Mouse (Mus musculus) lung, postnatal 14 days (tissue): ENCODE measurements around the gene Calcoco2.
"Not testable (repeated sequence)": the region's sequence is repeated elsewhere in the genome, so short reads cannot be mapped to it uniquely, and the experiment has no call there.

Source experiments
- DNase-seq: peaks from one replicate; pipeline ENCODE4 v3.0.0; 2021

Gene Calcoco2

DNA sequence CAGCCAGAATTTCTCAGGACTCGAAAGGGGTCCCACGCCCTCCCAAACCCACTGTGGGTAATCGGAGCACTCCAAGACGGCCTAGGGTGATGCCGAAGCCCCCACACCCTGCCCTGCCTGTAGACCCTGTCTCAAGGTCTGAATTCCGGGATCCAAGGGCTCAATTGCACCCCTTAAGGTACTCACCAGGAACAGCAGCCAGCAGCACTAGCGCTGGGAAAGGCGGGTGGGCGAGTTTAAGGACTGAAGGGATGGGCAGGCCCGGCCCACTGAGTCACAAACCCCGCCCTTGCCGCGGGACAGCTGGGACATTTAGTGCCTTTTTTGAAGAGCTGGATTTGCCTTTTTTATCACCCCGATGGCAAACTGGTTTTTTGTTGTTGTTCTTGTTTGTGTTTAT, at the start of gene Calcoco2:
Gene Calcoco2, minus strand, starts transcription at position 214 of the 400 bp plus-strand sequence.
- no peak for DNase-seq

DNA sequence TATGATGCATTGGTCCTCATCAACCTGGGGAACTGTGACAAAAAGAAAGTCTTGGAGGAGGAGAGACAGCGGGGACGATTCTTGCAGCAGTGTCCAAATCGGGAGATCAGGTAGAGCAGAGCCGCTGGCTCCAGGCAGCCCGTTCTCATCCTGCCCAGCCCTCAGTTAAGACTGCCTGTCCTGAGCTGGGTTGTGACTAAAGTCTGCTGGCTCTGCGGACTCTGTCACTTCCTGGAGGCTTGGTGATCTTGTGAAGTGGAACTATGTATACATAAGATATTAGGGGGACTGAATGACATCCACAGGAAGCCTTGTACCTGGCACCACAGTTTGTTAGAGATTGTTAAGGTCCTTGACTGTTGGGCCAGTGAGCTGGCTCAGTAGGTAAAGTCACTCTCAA, 35.7 kb upstream of the Calcoco2 start:
- no peak for DNase-seq

DNA sequence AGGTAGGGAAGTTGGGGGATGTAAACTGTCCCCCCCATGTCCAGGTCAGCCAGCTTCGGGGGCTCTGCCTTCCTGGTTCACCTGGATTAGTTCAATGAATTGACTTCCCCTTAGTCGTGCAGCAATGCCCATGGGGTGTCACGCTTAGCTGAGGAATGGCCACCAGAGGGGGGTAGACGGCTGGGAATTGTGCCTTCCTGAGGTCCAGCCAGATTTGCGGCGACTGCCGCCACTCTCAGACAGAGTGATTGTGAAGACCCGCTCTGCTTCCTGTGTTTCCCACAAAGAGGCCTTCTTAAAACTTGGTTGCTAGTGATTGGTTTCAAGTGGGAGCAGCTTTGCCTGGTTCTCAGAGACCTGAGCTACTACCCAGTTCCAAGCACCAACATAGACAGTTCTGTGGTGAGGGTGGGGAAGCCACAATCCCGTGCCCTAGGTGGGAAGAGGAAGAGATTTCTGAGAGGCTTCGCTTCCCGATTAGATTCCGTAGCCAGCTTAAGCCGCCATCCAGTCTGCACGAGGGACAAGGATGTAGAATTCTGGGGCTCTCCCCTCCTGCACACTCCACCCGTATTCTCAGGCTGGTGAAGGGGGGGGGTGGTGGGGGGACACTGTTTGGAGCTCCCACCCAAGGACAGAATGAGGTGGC, 34.0 kb upstream of the Calcoco2 start:
- peak; percentile 82 for DNase-seq

DNA sequence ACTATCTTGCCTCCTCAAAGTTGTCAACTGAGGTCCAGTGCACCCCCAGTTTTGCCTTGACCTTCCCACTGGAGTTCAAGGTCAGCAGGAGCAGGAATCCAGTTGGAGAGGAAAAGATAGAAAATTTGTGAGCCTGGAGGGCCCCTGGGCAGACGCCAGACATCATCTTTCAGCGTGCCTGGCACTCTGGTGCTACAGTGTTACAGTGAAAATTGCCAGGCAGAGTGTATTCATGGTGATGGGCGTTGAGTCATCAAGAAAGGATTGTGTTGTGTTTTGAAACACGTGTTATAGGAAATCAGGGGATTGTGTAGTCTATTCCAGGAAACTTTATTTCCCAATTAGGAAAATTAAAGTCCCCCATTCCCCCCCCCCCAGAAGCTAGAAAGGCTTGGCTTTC, 32.0 kb upstream of the Calcoco2 start:
- DNase-seq = no peak

DNA sequence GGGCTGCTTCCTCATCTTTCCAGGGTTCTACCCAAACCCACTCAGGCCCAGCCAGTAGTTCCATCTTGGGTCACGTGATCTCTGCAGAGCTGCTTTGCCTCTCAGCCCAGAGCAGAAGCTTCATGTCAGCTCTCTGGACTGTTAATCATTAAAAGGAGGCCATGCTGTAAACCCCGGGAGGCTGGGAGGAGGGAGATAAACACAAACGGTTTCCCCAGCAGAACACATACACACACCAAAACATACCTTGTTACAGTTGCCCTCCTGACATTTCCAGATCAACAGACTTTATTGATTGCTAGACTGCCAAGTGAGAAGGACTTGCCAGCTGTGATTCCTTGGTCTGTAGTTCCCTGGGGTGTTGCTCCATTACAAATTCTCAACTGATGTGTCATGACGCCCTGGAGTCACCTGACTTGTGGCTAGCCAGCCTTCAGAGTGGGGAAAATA, 29.0 kb upstream of the Calcoco2 start:
- no peak for DNase-seq

DNA sequence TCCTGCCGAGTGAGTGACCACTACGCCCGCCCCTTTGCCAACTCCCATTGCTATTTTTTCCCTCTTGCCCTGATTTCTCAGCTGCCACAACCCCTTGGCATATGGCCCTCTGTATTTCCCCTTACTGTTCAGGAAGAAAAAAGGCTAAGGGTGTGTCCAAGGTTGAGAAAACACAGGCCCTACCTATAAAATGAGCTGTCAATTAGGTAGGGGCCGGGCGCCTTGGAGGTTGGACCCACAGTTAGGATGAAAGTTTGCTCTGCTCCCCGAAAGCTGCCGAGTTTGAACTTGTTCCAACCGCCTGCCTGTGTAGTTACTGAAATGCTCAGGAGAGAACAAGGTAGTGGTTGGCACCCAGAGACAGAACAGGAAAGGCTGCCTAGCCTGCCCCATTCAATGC, 24.1 kb upstream of the Calcoco2 start:
- no peak for DNase-seq

DNA sequence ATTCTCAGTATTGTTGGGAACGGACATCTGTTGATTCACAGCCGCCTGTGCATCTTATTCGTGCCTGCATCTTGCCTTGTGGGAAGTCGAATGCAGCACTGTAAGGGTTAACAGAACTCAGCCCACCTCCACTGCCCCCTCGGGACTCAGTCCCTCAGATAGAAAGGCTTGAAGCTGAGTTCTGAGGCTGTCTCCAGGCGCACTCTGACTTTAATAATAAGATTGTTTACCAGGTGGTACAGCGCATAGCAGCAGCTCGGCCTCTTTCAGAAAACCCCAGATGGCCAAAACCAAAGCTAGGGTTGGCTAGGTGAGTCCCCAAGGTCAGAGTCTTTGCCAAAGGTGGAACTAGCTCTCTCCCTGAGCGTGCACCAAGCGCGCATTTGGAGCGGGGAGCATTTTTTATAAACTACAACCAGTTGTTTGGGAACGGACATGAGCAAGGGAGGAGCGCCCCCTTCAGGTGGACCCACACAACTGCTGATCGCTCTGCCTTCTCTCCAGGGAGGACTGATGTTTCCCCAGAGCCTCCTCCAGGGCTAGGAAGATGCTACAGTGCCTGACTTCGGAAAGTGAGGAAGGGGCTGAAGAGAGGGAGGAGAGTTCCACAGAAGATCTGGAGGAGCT, 21.6 kb upstream of the Calcoco2 start, which contains the start of gene Ttll6:
Gene Ttll6, plus strand, starts transcription at position 548 of the 627 bp plus-strand sequence.
- DNase-seq = peak; percentile 63

DNA sequence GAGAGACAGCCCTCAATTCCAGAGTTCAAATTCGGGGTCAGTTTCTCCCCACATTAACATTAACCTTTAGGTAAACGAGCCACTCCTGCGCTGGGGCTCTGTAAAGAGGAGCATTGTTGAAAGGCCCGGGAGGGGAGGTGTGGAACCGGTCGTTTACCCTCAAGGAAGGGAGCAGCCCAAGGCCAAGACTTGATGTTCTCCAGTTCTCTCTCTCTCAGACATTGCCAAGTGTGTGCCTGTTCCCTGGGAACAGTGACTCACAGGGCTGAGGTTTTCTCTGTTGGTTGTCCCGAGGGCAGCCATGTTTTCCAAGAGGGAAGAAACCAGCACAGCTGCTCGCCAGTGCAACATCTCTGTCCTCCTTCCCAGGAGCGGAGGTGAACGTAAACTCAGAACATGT, 18.8 kb upstream of the Calcoco2 start:
- DNase-seq = no peak

DNA sequence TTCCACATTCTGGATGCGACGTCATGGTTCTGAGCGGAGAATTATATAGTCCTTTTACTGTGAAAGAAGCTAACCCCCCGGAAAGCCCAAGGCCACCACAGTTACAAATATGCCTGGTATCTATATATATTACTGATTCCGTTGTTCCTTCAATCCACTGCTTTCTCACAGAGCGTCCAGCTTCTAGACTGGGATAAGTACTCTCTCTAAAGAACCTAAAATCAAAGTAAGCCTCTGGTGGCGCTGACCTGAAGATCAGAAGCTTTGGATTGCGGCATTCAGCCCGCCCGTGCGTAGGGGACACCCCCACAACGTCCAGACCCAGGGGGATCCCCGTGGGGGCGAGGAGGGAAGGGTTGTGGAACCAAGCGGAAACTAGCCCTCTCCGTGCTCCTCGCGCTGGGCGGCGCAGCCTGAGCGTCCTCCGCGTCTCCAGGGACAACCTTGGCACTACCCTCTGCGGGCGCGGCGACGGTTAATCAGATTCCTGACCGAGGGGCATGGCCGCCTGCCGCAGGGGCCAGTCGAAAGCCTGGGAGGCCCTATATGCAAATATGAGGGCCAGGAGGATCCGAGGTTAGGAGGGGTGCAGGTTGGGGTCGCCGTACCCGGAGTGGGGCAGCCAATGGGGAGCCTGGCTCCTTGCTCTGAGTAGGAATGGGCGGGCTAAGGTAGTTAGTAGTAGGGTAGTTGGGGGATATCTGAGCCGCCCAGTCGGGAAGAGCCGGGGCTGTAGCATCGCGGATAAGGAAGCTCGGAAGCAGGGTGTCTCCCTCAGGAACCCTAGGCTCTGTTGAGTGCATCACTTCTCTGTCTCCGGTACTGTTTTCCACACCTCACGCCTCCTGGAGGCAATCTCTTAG, 12.5 kb upstream of the Calcoco2 start:
- peak; percentile 17 for DNase-seq

DNA sequence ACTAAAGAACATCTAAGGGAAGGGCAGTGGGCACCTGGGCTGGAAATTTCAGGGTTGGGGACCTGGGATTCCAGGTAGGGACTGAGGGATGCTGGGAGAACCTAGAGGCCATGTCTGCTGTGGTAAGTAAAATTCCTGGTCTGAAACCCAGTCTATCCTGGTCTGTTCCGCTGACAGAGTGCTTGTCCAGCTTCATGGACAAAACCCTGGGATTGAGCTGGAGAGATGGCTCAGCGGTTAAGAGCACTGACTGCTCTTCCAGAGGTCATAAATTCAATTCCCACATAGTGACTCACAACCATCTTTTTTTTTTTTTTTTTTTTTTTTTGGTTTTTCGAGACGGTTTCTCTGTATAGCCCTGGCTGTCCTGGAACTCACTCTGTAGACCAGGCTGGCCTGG, 11.0 kb upstream of the Calcoco2 start:
- DNase-seq = not testable (repeated sequence)

DNA sequence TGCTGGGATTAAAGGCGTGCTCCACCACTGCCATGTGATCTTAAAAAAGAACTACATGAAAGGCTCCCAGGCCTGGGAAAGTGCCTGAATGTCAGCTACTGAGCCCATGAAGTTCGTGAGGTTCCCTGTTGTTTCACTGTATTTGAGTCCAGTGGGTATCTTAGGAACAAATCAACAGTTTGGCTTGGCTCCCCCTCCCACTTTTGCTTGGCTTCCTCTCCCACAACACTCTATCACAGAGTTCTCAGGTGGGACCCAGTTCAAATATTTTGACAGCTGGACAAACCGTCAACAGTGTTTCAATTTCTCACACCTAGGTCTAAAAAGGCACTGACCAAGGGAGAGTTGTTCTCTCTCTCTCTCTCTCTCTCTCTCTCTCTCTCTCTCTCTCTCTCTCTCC, 7.6 kb upstream of the Calcoco2 start:
- DNase-seq = no peak

DNA sequence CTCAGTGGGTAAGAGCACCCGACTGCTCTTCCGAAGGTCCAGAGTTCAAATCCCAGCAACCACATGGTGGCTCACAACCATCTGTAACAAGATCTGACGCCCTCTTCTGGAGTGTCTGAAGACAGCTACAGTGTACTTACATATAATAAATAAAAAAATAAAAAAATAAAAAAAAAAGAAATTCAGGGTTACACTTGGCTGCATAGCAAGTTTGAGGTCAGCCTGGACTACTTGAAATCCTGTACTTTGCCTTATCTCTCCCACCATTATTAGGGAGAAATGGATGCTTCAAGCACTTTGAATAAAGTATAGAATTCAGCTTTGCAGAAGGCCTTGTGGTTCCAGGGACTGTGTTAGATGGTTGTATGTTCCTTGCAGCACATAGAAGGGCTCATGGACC, 5.2 kb upstream of the Calcoco2 start:
- DNase-seq = not testable (repeated sequence)

DNA sequence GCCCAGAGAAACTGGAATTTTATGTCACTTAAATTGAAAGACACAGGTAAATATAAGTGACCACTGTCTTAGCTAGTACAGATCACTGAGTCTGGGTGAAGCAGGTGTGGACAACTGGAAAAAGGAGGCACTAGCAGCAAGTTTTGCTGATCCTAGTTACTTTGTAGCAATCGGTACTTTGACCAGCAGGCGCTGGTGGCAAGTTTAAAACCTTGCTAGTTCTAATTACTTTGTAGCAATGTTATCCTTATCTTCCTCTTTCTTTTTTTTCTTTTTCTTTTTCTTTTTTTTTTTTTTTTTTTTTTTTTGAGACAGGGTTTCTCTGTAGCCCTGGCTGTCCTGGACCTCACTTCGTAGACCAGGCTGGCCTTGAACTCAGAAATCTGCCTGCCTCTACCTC, 4.4 kb upstream of the Calcoco2 start:
- no peak for DNase-seq

DNA sequence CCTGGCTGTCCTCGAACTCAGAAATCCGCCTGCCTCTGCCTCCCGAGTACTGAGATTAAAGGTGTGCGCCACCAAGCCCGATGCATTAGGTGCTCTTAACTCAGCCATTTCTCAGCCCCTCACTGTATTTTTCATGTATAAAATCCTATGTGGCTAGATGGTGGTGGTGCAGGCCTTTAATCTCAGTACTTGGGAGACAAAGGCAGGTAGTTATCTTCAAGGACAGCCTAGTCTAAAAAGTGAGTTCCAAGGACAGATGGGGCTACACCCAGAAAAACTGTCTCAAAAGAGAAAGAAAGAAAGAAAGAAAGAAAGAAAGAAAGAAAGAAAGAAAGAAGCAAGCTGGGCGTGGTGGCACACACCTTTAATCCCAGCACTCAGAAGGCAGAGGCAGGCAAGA, 3.7 kb upstream of the Calcoco2 start:
- DNase-seq = no peak

DNA sequence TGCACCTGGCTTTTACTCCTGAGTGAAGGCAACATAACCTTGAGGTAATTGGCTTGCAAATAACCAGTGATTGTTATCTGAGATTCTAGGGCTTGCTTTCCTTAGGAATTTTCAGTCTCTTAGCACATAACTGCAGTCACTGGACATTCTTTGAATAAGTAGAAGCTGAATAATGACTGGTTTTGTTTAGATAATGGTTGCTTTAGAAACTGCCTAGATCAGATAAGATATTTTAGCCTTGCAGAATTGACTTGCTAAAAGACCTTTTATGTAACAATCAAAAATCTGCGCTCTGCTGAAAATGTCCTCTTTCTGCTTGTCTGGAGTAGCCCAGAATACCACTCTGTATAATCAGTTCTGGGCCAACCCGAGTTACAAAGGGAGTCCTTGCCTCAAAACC, 2.3 kb upstream of the Calcoco2 start:
- DNase-seq = no peak

DNA sequence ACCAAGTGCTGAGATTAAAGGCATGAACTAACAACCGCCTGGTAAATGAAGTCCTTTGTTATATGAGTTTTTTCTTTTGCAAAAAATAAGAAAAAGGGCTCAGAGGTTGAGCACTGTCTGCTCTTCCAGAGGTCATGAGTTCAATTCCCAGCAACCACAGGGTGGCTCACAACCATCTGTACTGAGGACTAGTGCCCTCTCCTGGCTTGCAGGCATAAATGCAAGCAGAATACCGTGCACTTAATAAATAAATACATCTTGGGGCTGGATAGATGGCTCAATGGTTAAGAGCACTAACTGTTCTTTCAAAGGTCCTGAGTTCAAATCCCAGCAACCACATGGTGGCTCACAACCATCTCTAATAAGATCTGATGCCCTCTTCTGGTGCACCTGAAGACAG, 814 bp downstream of the Calcoco2 start:
- DNase-seq = not testable (repeated sequence)

DNA sequence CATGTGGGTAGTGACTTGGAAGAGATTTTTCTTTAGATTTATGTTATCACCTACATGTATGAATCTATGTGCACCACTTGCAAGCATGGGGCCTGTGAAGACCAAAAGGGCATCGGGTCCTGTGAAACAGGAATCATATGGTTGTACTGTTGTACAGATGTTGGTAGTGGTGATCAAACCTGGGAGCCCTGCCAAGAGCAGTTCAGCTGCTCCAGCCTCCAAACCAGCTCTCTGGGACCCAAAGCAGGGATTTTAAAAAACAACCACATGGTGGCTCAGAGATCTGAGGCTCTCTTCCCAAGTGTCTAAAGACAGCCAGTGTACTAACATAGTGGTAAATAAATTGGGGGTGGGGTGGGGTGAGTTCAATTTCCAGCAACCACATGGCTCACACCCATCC, 3.4 kb downstream of the Calcoco2 start:
- DNase-seq = no peak

DNA sequence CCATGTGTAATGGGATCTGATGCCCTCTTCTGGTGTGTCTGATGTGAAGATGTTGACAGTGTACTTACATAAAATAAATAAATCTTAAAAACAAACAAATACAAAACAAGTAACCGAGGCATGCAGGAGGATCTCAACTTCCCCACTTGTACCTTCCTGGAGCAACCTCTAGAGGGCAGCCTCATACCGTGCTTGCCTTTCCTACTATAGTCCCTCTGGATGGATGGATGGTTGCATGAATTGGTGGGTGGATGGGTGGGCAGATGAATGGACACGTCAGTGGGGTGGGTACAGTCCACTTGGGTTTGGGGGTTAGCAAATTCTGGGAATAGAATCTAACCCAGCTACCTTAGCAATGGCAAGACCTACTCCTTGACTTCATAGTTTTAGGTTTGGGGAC, 18.4 kb downstream of the Calcoco2 start:
- peak; percentile 53 for DNase-seq

DNA sequence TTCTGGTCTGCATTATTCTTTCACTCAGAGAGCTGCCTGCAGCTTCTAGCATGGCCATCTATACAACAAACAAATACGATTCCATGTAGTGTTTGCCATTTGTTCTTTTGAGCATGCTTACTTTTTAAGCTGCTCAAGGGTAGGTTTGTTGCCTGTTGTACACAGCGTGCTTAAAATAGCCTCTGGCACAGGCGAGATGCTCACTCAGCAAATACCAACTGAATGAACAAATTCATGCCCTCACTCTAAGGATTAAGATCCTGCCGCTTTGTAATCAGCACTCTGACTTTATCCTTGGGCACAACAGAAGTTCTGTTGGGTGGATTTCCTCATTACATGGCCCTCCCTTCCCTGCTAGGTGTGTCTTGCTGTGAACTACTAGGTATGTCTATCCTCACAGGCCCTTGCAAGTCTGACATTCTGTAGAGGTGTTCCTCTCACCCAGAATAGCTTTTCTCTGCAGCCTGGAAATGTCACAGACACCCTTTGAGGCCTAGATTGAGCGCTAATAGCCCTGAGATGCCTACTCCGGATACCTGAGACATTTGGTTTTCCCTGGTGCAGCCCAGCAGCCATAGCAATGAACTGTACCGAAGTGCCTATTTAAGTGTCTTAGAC, 19.0 kb downstream of the Calcoco2 start:
- DNase-seq = no peak

DNA sequence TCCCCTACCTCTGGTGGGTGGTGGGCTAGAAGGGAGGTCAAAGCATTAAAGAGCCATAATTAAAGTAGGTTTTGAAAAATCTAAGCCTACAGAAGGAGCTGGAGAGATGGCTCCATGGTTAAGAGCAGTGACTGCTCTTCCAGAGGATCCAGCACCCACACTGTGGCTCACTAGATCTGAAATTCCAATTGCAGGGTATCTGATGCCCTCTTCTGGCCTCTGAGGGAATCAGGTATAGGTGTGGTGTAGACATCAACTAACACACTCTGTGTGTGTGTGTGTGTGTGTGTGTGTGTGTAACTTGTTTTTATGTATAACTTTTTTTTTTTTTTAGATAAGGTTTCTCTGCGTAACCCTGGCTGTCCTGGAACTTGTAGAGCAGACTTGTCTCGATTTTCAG, 20.7 kb downstream of the Calcoco2 start:
- DNase-seq = peak; percentile 9

DNA sequence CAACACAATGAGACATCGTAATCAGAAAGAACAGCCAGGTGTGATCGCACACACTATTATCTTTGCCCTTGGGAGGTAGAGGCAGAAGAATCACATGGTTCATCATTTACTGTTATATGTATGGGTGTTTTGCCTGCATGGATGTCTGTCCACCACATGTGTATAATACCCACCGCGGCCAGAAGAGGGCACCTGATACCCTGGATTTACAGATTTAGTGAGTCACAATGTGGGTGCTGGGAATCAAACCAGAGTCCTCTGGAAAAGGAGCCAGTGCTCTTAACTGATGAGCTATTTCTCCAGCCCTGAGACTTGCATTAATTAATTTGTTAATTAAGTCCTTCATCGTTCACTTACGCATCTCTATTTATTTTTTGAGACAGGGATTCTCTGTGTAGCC, 23.8 kb downstream of the Calcoco2 start:
- DNase-seq = no peak

DNA sequence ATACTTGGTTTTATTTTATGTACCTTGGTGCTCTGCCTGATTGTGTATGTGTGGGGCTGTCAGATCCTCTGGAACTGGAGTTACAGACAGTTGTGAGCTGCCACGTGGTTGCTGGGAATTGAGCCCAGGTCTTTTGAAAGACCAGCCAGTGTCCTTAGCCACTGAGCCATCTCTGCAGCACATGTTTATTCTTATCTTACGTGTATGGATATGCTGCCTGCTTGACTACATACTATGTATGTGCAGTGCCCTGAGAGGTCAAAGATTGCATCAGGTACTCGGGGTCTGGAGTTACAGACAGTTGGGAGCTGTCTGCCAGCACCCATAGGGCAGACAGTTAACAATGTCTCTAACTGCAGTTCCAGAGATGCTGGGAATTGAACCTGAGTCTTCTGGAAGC, 29.1 kb downstream of the Calcoco2 start:
- DNase-seq = no peak

DNA sequence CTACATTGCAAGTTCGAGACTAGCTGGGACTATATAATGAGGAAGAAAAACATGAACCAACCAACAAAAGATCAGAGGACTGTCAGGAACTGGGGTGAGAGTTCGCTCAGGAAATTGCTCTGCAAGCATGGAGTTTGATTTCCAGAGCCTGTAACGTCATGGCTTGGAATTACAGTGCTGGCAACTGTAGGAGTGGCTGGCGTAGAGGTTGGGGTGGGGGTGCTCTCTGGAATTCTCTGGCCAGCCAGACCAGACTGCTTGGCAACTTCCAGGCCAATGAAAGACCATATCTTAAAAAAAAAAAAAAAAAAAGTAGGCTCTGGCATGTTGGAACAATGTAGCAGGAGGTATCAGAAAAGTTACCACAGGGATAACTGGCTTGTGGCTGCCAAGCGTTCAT, 31.0 kb downstream of the Calcoco2 start:
- no peak for DNase-seq
